Mouse (Mus musculus) neutrophil, adult 65 days (primary cell): ENCODE measurements around the gene Pcyt1a. TPM values are rescaled to one million over a fixed set of nuclear protein-coding genes. Genes with fewer than 3 reads are reported as not detected.

Experiments
- total RNA-seq: library from RNA; stranded (reverse); gene quantifications from 2 replicates; pipeline ENCODE4 v1.2.4, GENCODE M21; 2023

The Pcyt1a gene
- total RNA-seq = 122 and 151 TPM in 2 replicates

DNA sequence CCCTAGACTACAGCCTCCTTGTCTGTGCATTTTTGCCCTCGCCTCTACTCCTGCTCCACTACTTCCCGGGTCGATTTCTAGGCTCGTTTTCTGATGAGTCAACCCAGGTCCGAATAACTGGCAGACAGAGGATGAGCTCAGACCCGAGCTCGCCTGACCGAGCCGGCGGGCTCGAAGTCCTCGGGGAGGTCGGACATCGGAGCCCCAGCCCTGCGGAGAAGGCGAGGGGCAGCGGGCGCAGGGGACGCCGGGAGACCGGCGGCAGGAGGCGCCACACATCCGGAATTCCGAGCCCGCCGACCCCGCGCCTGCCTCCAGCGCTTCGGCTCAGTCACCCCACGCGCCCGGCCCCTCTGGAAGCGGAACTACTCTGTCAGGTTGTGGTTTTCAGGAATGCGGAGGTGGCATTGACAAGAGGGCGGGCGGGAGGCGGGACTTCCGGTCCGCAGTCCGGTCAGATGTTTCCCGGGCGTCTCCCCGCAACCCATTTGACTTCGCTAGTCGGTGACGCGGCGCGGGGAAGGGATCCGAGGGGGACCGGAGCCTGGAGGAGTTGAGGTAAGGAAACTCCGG lies at the start of gene Pcyt1a:
Pcyt1a (plus strand) TSS at position 448 of the 573 bp plus-strand sequence.

DNA sequence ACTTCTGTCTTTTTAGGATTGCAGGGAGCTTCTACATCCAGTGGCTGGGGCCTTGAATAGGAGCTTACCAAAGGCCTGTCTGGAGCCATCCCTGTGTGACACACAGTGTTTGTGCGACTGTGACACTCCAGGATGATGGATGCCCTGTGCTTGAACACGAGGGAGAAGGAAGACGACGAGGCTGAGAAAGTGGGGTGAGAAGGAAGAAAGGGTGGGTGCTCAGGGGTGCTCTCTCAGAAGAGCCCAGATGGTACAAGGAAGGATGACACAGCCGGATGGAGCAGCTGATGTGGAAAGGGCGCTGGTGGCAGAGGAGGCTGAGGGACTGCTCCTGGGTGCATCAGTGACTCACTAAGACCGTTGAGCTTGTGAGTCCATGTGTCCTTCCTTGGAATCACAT lies 30.5 kb upstream of the Pcyt1a start, which contains the start of gene Tm4sf19:
Tm4sf19 (plus strand) TSS at position 240 of the 400 bp plus-strand sequence.

DNA sequence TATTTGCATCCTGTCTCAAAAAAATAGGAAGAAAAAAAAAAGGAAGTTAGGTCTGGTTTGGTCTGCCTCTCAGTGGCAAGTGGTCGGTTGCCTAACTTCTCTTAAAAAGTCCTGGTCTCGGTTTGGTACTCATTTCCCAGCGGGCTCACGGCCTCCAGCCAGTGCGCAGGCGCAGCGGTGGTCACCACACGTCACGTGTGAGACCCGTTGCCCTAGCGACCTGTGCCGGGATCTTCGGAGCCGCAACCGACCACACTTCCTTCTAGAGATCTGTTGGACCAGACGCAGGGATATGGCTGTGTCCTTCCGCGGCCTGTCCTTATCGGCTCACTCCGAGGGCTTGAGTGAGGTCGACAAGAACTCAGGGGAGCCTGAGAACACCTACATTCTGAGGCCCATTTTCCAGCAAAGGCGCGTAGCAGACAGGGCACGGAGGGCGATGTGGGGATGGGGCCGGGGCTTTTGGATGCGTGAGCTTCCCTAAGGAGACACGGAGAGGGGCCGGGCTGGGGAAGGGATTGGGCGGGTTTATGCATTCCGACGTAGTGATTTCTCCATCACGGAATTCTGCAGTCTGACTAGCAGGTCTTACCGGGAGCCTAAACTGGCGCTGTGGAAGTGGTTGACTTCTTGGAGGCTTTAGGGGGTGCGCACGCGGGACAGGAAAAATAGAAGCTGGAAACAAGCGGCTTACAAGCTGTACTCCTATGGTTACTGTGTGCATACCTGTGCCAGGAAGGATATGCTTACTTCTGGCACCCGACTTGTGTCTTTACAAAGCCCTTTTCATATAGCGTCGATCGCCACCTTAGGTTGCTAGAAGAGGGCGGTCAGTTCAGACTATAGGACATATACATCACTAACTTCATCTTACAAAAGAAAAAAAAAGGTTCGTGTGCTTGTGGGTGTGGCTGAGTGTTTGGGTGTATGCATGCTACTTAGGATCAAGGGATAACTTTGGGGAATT lies 10.9 kb upstream of the Pcyt1a start, which contains the start of gene Tctex1d2:
Tctex1d2 (plus strand) TSS at position 186 of the 967 bp plus-strand sequence.

DNA sequence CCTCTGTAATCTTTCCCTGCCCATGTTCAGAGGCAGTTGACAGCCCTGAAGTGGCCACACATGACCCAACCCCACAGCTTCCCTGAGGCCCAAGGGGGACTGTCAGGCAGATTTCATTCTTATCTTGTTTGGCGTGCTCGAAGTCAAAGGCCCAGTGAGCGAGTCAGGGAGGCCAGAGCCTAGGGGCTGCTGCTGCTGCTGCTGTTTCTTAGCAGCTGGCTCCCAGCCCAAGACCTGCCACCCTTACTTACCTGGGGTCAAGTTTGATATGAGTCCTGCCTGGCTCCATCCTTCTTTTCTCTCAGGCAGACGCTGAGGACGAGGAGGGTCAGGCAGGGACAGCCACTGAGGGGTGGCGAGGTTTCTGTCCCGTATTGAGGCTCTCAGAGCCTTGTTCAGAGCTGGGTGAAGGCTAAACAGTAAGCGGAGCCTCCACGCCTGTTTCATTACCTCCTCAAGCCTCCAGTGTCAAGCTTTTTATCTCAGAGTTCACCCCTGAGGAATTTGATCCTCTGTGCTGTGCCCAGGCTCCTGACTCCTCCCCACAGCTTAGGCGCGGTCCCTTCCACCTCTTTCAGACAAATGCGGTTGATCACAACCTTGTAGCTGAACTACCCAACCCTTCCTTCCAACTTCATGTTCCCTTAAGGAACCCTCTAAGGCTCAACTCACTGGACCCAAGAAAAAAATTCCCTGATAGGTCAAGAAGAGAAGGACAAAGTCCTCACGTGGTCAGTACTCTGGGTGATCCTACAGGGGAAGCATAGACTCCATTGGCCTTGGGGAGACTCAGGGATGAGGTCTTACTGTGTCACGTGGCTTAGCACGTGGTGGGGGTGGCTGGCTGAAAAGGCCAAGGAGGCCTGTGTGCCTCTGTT lies 56.8 kb downstream of the Pcyt1a start, which contains the start of gene Slc51a:
Slc51a (minus strand) TSS at position 646 of the 878 bp plus-strand sequence.

DNA sequence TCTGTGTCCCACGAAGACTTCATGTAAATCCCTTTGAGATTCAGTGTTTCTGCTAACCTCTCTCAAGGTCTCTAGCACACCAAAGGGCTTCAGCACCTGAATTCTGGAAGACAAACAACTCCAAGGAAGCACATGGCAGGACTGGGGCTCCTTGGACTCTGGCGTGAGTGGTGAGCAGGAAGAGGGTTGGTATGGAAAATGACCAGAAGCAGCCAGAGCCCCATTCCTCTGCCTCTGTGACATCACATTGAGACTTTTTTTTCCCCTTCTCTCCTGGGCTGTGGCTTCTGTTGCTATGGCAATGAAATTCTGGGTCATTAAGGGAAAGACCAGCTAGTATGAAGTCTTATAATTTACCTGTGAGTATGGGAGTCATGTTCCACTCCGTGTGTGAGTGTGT lies 65.2 kb downstream of the Pcyt1a start, which contains the start of gene Zdhhc19:
Zdhhc19 (plus strand) TSS at position 301 of the 400 bp plus-strand sequence.

Other genes with a start within 250 kb of the Pcyt1a start
- 6.2 and 7.2 TPM in 2 replicates for gene Fbxo45, start 183.8 kb upstream of the Pcyt1a start, total RNA-seq
- 7.9 and 8.3 TPM in 2 replicates for gene Wdr53, start 183.7 kb upstream of the Pcyt1a start, total RNA-seq
- 0.66 and 1.2 TPM in 2 replicates for gene Smco1, start 159.5 kb upstream of the Pcyt1a start, total RNA-seq
- gene Rnf168, start 153.5 kb upstream of the Pcyt1a start, total RNA-seq = 15.1 and 26.6 TPM in 2 replicates
- gene Ubxn7, start 98.7 kb upstream of the Pcyt1a start, total RNA-seq = 56.3 and 65.4 TPM in 2 replicates
- not detected in 2 replicates for gene Tm4sf19, start 30.4 kb upstream of the Pcyt1a start, total RNA-seq
- gene Tctex1d2, start 11.2 kb upstream of the Pcyt1a start, total RNA-seq = 17.9 and 19.8 TPM in 2 replicates
- gene Slc51a, start 57.0 kb downstream of the Pcyt1a start, total RNA-seq = not detected in 2 replicates
- gene Zdhhc19, start 65.3 kb downstream of the Pcyt1a start, total RNA-seq = not detected in 2 replicates
- gene Tfrc, start 178.0 kb downstream of the Pcyt1a start, total RNA-seq = 25.6 and 28.7 TPM in 2 replicates
- gene Tnk2, start 213.0 kb downstream of the Pcyt1a start, total RNA-seq = 22.0 and 34.0 TPM in 2 replicates